Mouse (Mus musculus): ENCODE measurements around the gene Myo9b.

The Myo9b gene

DNA sequence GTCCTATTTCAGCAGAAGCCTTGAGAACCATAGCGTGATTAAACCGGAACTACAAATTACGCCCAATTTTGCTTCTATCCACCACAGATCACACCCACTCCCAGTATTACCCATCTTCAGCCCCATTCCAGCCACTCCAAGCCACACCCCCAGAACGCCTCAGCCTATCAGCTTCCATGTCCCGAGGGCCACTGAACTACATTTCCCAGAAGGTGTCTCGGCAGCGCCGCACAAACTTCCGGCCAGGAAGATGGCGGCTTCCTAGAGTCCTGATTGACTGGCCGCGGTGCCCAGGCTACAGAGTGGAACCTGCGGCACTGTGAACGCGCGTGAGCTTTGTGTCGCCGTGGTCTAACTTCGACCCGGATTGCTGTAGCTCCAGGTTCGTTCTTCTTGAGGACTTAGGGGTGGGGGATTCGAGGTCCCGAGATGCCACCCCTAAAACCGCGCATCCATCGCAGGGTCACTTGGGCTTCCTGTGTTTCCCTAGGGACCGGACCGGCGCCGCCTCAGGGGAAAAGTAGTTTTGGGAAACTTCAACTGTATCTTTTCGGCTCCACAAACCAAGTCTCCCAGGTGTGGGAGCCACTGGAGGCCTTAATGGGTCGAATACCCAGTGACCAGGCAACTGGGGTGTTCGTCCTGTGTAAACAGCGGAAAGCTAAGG lies 124.3 kb downstream of the Myo9b start, which contains the start of gene Babam1:
Gene Babam1 (plus strand): TSS at position 223 of the 667 bp plus-strand sequence.
- Histone ChIP-seq H3K36me3 (ENCODE audit: control insufficient read depth, insufficient read depth, low read length, poor library complexity, severe bottlenecking) (peaks cover 2% of the 10 kb centered on the region), H3K27me3 (ENCODE audit: control insufficient read depth, insufficient read depth, low read length, poor library complexity, severe bottlenecking) (no peaks in the 10 kb centered on the region)
- peak; percentile 93 for DNase-seq (ENCODE audit: low read depth, low spot score)

DNA sequence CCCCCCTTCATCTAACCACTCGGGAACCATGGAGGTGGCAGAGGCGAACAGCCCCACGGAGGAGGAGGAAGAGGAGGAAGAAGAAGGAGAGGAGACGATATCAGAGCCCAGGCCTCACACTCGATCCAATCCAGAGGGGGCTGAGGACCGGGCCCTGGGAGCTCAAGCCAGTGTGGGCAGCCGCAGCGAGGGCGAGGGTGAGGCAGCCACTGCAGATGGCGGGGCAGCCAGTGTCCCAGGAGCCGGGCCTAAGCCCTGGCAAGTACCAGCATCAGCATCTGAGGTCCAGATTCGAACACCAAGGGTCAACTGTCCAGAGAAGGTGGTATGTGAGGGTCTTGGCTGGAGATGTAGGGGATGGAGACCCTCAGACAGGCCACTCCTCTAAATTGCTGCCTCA lies 125.2 kb downstream of the Myo9b start:
- no peaks in the 10 kb centered on the region for H3K27me3 ChIP-seq (ENCODE audit: control insufficient read depth, insufficient read depth, low read length, poor library complexity, severe bottlenecking)
- peaks cover 2% of the 10 kb centered on the region for H3K36me3 ChIP-seq (ENCODE audit: control insufficient read depth, insufficient read depth, low read length, poor library complexity, severe bottlenecking)
- DNase-seq (ENCODE audit: low read depth, low spot score): no peak

DNA sequence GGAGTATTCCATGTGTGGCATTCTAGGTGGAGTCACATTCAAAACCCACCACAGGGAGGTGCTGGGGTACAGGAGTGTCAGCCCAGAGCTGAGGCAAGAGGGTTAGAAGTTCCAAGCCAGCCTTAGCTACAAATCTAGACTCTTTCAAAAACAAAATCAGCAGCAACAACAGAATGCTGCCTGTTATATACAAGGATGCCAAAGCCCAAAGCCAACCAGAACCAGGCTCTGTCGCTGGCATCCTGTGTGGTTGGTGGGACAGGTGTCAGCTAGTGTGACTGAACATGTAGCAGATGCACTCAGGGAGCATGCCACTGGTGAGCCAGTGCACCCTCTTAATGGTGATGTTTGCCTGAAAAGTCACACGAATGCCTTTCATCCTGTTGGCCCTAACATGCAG lies 128.3 kb downstream of the Myo9b start:
- no peak for DNase-seq (ENCODE audit: low read depth, low spot score)
- H3K36me3 ChIP-seq (ENCODE audit: control insufficient read depth, insufficient read depth, low read length, poor library complexity, severe bottlenecking): peaks cover 2% of the 10 kb centered on the region

DNA sequence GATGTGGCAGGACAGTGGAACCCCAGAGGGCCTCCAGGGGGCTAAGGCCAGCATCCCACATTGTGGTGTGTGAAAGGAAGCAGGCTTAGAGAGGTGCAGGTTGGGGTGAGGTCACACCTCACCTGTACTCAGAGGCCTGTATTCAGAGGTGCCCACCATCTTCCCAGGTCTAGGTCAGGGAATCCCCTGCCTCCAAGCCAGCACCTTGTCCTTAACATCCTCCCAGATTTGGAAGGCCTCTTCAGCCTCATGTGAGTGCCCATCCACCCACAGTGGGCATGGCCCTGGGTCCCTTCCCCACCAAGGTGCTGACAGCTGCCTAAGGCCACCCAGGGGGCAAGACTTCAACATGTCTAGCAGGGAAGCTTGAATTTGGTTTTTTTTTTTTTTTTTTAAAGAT lies 128.9 kb downstream of the Myo9b start:
- DNase-seq (ENCODE audit: low read depth, low spot score): no peak
- Histone ChIP-seq H3K27me3 (ENCODE audit: control insufficient read depth, insufficient read depth, low read length, poor library complexity, severe bottlenecking) (no peaks in the 10 kb centered on the region), H3K36me3 (ENCODE audit: control insufficient read depth, insufficient read depth, low read length, poor library complexity, severe bottlenecking) (peaks cover 2% of the 10 kb centered on the region)

More for the DNA sequence above, 128.3 kb downstream of the Myo9b start:
- no peaks in the 10 kb centered on the region for H3K27me3 ChIP-seq (ENCODE audit: control insufficient read depth, insufficient read depth, low read length, poor library complexity, severe bottlenecking)

DNA sequence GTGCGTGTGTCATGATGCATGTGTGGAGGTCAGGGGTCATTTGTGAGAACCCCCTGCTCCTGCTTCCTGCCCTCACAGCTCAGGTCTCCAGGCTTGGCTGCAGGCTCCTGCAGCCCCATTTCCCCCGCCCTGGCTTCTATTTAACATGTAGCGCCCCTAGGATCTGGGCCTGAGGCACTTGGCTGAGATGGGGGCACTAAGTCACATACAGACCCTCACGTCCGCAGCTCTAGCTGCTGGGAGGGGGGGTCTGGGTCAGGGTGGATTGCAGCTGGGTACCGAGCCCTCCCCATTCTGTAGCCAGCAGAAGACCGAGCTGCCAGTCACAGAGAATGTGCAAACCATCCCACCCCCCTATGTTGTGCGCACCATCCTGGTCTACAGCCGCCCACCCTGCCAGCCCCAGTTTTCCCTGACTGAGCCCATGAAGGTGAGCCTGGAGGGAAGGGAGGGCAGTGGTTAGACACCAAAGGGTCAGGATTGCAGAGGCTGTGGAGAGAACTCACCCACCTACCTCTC lies 130.0 kb downstream of the Myo9b start:
- DNase-seq (ENCODE audit: low read depth, low spot score): no peak
- peaks cover 2% of the 10 kb centered on the region for H3K36me3 ChIP-seq (ENCODE audit: control insufficient read depth, insufficient read depth, low read length, poor library complexity, severe bottlenecking)

DNA sequence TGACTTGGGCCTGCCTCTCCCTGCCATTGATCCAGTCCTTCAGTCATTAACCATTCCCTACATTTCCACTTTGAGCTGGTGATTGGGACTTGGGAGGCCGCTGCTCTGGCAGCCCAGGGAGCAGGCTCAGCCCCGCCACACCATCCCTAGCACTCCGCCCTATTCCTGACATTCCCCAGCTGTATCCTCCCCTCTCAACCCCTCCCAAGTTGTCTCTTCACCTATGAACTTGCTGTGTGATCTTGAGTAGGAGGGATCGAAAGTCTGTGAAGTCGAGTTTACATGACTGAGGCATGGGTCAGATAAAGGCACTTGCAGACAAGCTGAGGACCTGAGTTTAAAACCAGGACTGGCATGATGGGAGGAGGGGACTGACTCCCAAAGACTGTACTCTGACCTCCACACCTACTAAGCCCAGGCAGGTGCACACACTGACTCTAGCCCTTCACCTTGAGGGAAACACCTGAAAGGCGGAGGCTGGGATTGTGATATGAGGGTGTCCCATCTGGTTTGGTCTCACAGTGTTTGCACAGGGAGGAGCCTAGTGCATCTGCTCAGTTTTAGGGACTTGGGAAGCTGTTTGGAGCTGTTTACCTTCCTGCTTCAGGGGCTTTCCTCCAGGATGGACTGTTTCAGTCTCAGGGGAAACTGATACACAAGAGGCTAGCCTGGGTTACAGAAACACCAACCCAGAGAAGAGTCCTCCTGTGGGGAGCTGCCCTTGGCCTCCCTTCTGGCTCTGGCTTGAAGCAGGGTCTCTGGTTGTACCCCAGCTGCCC lies 130.8 kb downstream of the Myo9b start:
- no peak for DNase-seq (ENCODE audit: low read depth, low spot score)
- Histone ChIP-seq H3K36me3 (ENCODE audit: control insufficient read depth, insufficient read depth, low read length, poor library complexity, severe bottlenecking) (peaks cover 2% of the 10 kb centered on the region), H3K27me3 (ENCODE audit: control insufficient read depth, insufficient read depth, low read length, poor library complexity, severe bottlenecking) (no peaks in the 10 kb centered on the region)

More for the DNA sequence above, 130.0 kb downstream of the Myo9b start:
- H3K27me3 ChIP-seq (ENCODE audit: control insufficient read depth, insufficient read depth, low read length, poor library complexity, severe bottlenecking): no peaks in the 10 kb centered on the region

DNA sequence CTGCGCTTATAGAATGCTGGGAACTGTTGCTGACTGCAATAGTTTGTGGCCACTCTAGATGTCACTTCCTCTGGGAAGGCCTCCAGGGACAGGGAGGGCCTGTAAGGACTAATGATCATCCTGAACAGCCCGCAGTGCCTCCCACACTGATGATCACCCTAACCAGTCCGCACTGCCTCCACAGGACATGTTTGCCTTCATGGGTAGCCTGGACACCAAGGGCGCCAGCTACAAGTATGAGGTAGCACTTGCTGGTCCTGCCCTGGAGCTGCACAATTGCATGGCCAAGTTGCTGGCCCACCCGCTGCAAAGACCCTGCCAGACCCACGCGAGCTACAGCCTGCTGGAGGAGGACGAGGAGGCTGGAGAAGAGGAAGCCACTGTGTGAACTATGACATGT lies 131.5 kb downstream of the Myo9b start:
- Histone ChIP-seq H3K27me3 (ENCODE audit: control insufficient read depth, insufficient read depth, low read length, poor library complexity, severe bottlenecking) (no peaks in the 10 kb centered on the region), H3K36me3 (ENCODE audit: control insufficient read depth, insufficient read depth, low read length, poor library complexity, severe bottlenecking) (peaks cover 2% of the 10 kb centered on the region; the same call in 1 of the 2 replicates)
- DNase-seq (ENCODE audit: low read depth, low spot score): no peak

DNA sequence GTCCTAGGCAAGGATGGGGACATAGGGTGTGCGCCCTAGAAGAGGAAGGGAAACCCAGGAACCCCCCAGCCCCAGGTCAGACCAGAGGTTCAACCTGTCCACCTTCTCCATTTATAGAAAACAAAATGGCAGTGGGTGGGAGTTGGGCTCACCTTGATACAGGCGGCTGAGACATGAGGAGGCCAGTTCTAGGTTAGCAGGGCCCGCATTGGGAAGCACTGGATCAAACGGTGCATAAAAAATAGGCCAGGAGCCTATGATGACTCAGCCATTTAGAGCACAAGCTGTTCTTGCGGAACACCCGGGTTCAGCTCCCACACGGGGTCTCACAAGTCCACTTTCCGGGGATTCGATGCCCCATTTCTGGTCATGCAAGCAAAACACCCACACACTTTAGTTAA lies 132.4 kb downstream of the Myo9b start:
- no peaks in the 10 kb centered on the region for H3K27me3 ChIP-seq (ENCODE audit: control insufficient read depth, insufficient read depth, low read length, poor library complexity, severe bottlenecking)
- no peak for DNase-seq (ENCODE audit: low read depth, low spot score)

DNA sequence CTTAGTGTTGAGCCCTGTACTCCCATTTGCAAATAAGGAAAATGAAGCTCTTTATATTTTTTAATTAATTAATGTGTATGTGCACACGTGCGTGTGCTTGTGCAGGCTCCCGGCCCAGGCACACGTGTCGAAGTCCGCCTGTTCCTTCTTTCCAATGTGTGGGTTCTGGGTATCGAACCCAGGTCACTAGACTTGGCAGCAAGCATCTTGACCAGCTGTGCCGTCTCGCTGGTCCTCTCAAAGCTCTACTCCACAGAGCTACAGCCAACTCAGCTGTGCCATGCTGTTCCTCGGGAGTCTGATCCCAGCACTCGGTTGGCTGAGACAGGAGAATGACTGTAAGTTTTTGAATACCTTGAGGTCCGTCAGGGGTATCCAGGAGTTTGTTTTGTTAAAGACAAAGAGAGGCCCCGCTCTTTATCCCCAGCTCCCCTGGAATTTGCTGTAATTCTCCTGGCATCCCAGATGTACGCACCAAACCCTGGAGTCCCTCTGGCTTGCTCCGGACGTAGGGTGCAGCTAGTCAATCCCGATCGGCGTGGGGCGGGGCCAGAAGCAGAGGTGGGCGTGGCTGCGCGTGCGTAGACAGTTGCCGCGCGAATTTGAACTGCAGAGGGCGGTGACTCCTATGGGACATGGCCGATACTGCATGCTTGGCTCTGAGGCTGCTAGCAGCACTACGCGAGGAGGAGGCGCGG lies 133.0 kb downstream of the Myo9b start, which contains the start of gene Ankle1:
Gene Ankle1 (plus strand): TSS at position 610 of the 698 bp plus-strand sequence.
- peak; percentile 95 for DNase-seq (ENCODE audit: low read depth, low spot score)
- no peaks in the 10 kb centered on the region for H3K27me3 ChIP-seq (ENCODE audit: control insufficient read depth, insufficient read depth, low read length, poor library complexity, severe bottlenecking)
- H3K36me3 ChIP-seq (ENCODE audit: control insufficient read depth, insufficient read depth, low read length, poor library complexity, severe bottlenecking): no peaks in the 10 kb centered on the region

More for the DNA sequence above, 132.4 kb downstream of the Myo9b start:
- H3K36me3 ChIP-seq (ENCODE audit: control insufficient read depth, insufficient read depth, low read length, poor library complexity, severe bottlenecking): no peaks in the 10 kb centered on the region

DNA sequence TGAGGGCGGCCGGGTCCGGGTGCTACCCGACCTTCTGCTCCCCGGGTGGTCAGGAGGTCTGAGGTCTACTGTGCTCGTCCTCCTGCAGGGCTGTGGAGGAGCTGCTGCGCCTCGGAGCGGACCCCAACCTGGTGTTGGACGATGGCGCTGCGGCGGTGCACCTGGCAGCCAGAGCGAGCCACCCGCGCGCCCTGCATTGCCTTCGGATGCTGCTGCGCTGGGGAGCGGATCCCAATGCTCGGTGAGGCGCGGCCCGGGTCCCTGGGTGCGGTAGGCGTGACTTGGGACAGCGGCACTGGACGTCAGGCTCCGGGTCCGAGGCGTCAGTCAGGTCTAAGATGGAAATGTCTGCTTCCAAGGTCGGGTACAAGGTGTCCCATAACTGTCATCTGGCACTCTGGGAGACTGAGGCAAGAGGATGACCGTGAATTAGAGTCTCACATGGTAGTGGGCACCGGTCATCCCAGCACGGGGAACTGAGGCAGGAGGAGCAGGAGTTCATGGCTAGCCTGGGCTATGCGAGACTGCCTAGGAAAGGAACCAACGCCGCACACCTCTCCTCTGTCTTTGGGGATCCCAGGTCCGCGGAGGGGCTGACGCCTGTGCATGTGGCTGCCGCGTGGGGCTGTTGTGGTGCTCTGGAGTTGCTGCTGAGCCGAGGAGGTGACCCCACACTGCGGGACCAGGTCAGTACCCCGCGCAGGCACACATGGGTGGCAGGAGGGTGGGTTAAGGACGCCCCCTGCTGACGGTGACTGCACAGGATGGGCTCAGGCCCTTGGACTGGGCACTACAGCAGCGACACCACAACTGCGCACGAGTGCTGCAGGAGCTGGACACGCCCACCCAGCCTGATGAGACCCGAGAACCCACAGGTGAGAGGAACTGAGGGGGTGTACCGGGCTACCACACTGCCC lies 133.8 kb downstream of the Myo9b start:
- DNase-seq (ENCODE audit: low read depth, low spot score): peak; percentile 78
- Histone ChIP-seq H3K27me3 (ENCODE audit: control insufficient read depth, insufficient read depth, low read length, poor library complexity, severe bottlenecking) (no peaks in the 10 kb centered on the region), H3K36me3 (ENCODE audit: control insufficient read depth, insufficient read depth, low read length, poor library complexity, severe bottlenecking) (no peaks in the 10 kb centered on the region)

DNA sequence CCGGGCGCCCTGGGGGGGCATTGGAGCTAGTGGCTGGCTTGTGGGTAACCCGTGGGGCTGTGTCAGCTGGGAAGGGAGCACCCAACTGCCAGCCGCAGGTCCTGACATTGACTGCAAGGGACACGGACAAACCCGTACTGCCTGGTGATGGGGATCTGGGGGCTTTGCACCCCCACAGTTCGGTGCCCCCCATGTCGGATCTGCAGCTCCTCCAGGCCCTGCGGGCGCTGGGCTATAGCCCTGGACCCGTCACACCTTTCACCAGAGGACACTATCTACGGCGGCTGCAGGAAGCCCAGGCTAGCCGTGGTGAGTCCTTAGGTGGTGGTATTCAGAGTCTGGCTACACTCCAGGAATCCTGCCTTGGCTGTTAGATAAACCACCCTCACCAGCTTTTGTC lies 134.9 kb downstream of the Myo9b start:
- no peak for DNase-seq (ENCODE audit: low read depth, low spot score)
- Histone ChIP-seq H3K27me3 (ENCODE audit: control insufficient read depth, insufficient read depth, low read length, poor library complexity, severe bottlenecking) (no peaks in the 10 kb centered on the region), H3K36me3 (ENCODE audit: control insufficient read depth, insufficient read depth, low read length, poor library complexity, severe bottlenecking) (no peaks in the 10 kb centered on the region)

DNA sequence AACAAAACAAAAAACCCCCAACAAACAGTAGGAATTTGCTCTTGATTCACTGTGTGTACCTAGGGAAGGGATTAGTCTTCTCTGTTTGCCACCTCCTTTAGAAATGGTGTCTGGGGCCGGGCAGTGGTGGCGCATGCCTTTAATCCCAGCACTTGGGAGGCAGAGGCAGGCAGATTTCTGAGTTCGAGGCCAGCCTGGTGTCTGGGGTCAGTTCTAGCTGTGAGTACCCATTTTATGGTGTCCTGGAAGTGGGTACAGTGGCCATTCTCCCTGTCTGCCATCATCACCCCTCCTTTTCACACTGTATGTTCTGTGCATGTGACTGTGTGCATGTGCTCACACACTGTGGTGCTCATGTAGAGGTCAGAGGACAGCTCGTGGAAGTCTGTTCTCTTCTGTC lies 135.7 kb downstream of the Myo9b start:
- DNase-seq (ENCODE audit: low read depth, low spot score): no peak
- Histone ChIP-seq H3K27me3 (ENCODE audit: control insufficient read depth, insufficient read depth, low read length, poor library complexity, severe bottlenecking) (no peaks in the 10 kb centered on the region), H3K36me3 (ENCODE audit: control insufficient read depth, insufficient read depth, low read length, poor library complexity, severe bottlenecking) (no peaks in the 10 kb centered on the region)

Data from splenic B cell, adult 2 months (primary cell).